Mouse (Mus musculus): Measurements from ENCODE around the gene Cenpp. TPM values are rescaled to one million over a fixed set of nuclear protein-coding genes. Genes with fewer than 3 reads are reported as not detected.

Gene Cenpp
- polyA plus RNA-seq, 1 experiment from 2014 or later = 34.1 TPM

DNA sequence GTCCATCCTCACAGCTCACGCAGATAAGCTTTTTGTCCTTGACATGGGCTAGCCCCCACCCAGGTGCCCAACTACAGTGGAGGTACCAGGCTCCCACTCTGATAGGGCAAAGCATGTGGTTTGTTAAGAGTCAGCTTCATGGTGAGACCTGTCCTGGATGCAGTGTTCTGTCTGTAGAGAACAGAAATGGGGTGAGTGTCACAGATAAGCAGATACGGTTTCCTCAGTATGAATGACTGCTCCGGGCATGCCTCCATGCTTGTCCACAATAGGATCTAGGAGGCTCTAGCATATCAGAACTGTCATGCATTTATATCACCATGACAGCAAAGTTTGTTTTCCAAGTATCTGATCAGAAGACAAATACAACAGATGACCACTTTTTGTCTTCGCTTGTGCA, 186.7 kb downstream of the Cenpp start:
- no peak overlapping the region for H3K4me2 ChIP-seq (replicated peaks; ENCODE audit: low read depth, low read length)
- no peaks in the 10 kb centered on the region for H3K27me3 ChIP-seq (ENCODE audit: control insufficient read depth, insufficient read depth, low read length)
- H3K4me3 ChIP-seq (ENCODE audit: low read length) = no peak overlapping the region
- no peak overlapping the region for H3K27ac ChIP-seq (ENCODE audit: low read depth, low read length)
- H3K4me1 ChIP-seq (ENCODE audit: control insufficient read depth, insufficient read depth, low read length) = no peaks in the 10 kb centered on the region
- ATAC-seq (ENCODE audit: low FRiP score, low TSS enrichment) = no peak
- 95% methylated on average over 4 of the region's 4 CpGs for WGBS
- no peaks in the 10 kb centered on the region for H3K9me3 ChIP-seq (ENCODE audit: control insufficient read depth, low read length)
- peaks cover 42% of the 10 kb centered on the region for H3K36me3 ChIP-seq (ENCODE audit: control insufficient read depth, insufficient read depth, low read length)
- no peak overlapping the region for H3K9ac ChIP-seq (ENCODE audit: low read depth, low read length)

DNA sequence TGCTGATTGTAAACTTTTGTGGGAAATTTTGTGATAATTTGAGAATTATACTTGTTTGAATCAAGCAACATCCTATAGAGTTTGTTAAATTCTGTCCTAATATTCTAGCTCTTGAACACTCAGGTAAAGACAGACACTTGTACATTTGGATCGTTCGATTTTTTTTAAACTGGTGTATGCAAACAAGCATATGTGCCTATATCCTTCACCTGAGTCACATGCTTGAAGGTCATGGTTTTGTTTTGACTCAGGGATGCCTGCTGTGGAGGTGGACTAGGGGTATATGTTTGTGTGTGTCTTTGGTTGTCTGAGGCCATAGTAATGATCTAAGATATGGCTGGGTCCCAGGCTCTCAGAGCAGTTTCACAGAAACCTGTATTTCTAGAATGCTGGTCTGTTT, 189.7 kb downstream of the Cenpp start:
- Histone ChIP-seq H3K4me1 (ENCODE audit: control insufficient read depth, insufficient read depth, low read length) (no peaks in the 10 kb centered on the region), H3K9ac (ENCODE audit: low read depth, low read length) (no peak overlapping the region), H3K4me3 (ENCODE audit: low read length) (no peak overlapping the region), H3K9me3 (ENCODE audit: control insufficient read depth, low read length) (no peaks in the 10 kb centered on the region), H3K27ac (ENCODE audit: low read depth, low read length) (no peak overlapping the region), H3K36me3 (ENCODE audit: control insufficient read depth, insufficient read depth, low read length) (peaks cover 55% of the 10 kb centered on the region), H3K27me3 (ENCODE audit: control insufficient read depth, insufficient read depth, low read length) (no peaks in the 10 kb centered on the region), H3K4me2 (replicated peaks; ENCODE audit: low read depth, low read length) (no peak overlapping the region)
- WGBS = 98% methylated on average over 2 of the region's 2 CpGs
- ATAC-seq (ENCODE audit: low FRiP score, low TSS enrichment) = no peak

DNA sequence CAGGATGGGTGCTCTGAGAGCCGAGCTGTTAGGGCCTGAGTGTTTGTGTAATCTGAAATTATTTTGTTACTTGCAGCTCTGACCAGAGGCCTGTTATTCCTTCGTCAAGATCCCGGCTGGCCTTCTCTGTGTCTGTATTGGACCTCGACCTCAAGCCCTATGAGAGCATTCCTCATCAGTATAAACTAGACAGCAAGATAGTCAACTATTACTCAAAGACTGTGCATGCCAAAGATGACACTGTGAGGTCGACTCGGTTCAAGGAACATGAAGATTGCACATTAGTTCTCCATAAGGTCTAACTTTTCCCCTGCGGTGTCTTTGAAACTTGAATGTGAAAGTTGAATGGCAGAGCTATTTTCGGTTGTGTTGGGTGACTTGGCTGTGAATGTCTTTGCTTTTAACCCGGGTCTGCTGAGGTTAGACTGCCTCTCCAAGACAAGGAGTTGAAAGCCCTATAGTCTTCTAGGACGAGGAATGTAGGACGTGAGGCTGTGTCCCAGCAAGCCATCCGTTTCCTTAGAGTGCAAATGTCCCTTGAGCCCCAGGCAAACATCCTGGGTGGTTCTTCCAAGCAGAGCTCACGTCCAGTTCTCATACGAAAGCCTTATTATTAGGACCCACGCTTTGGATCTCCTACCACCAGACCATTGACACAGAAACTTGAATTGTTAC, 191.0 kb downstream of the Cenpp start:
- ATAC-seq (ENCODE audit: low FRiP score, low TSS enrichment) = no peak
- WGBS = 88% methylated on average over 15 of the region's 15 CpGs
- H3K36me3 ChIP-seq (ENCODE audit: control insufficient read depth, insufficient read depth, low read length) = peaks cover 64% of the 10 kb centered on the region
- H3K4me3 ChIP-seq (ENCODE audit: low read length) = no peak overlapping the region
- no peaks in the 10 kb centered on the region for H3K4me1 ChIP-seq (ENCODE audit: control insufficient read depth, insufficient read depth, low read length)
- no peak overlapping the region for H3K27ac ChIP-seq (ENCODE audit: low read depth, low read length)
- H3K9me3 ChIP-seq (ENCODE audit: control insufficient read depth, low read length) = no peaks in the 10 kb centered on the region
- no peak overlapping the region for H3K9ac ChIP-seq (ENCODE audit: low read depth, low read length)
- no peak overlapping the region for H3K4me2 ChIP-seq (replicated peaks; ENCODE audit: low read depth, low read length)
- no peaks in the 10 kb centered on the region for H3K27me3 ChIP-seq (ENCODE audit: control insufficient read depth, insufficient read depth, low read length)

DNA sequence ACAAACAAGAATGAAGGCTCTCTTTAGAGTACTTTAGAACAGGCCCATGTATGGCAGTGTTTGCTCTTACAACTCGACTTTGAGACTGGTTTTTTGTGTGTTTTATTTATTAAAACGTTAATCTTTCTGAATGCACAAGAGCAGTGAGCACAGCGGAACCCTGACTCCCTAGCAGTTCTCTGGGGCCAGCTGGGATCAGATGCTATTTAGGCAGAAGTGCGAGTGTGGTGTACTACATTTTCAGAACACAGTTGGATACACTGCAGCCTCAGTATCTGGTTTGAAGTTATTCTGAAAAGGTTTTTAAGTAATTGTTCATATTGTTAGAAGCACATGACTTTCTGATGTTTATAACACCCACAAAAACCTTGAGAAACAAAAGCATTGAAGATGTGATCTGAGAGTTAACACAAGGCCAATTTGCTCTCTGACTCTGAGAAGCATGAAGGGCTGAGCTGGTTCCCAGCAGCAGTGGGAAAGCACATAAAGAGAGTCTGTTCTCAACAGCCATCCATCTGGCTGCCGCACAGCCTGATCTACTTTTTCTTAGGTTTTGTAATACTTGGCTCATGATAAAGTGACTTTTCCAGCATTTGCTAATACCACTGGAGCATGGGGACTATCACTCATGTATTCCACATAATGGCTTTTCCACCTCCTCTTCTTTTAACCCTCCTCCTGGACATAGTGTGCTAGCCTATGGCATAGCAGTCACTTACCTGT, 191.7 kb downstream of the Cenpp start:
- ATAC-seq (ENCODE audit: low FRiP score, low TSS enrichment) = no peak
- no peaks in the 10 kb centered on the region for H3K4me1 ChIP-seq (ENCODE audit: control insufficient read depth, insufficient read depth, low read length)
- no peak overlapping the region for H3K27ac ChIP-seq (ENCODE audit: low read depth, low read length)
- peaks cover 63% of the 10 kb centered on the region for H3K36me3 ChIP-seq (ENCODE audit: control insufficient read depth, insufficient read depth, low read length)
- H3K9ac ChIP-seq (ENCODE audit: low read depth, low read length) = no peak overlapping the region
- H3K4me3 ChIP-seq (ENCODE audit: low read length) = no peak overlapping the region
- WGBS = 73% methylated on average over 5 of the region's 5 CpGs
- no peak overlapping the region for H3K4me2 ChIP-seq (replicated peaks; ENCODE audit: low read depth, low read length)
- H3K9me3 ChIP-seq (ENCODE audit: control insufficient read depth, low read length) = no peaks in the 10 kb centered on the region
- no peaks in the 10 kb centered on the region for H3K27me3 ChIP-seq (ENCODE audit: control insufficient read depth, insufficient read depth, low read length)

DNA sequence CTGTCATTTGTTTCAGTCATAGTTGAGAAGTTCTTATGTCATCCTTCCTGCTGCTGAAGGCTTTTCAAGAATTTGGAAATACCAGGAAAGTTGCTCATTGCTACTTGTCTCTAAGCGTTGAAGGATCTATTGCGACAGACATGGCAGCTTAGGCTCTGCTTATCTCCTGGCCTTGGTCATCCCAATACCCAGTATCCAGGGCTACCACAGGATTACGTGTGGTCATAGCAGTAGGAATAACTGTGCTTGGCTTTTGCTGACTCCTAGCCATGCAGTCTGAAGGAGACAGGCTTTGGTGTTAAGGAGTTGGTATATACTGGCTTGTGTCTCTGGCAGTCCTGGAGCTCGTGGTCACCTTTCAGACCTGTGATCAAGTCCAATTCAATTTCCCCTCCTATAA, 192.3 kb downstream of the Cenpp start:
- Histone ChIP-seq H3K27ac (ENCODE audit: low read depth, low read length) (no peak overlapping the region), H3K4me1 (ENCODE audit: control insufficient read depth, insufficient read depth, low read length) (no peaks in the 10 kb centered on the region), H3K36me3 (ENCODE audit: control insufficient read depth, insufficient read depth, low read length) (peaks cover 58% of the 10 kb centered on the region), H3K4me3 (ENCODE audit: low read length) (no peak overlapping the region), H3K4me2 (replicated peaks; ENCODE audit: low read depth, low read length) (no peak overlapping the region), H3K27me3 (ENCODE audit: control insufficient read depth, insufficient read depth, low read length) (no peaks in the 10 kb centered on the region), H3K9me3 (ENCODE audit: control insufficient read depth, low read length) (no peaks in the 10 kb centered on the region), H3K9ac (ENCODE audit: low read depth, low read length) (no peak overlapping the region)
- WGBS = 91% methylated on average over 4 of the region's 4 CpGs
- ATAC-seq (ENCODE audit: low FRiP score, low TSS enrichment) = no peak

DNA sequence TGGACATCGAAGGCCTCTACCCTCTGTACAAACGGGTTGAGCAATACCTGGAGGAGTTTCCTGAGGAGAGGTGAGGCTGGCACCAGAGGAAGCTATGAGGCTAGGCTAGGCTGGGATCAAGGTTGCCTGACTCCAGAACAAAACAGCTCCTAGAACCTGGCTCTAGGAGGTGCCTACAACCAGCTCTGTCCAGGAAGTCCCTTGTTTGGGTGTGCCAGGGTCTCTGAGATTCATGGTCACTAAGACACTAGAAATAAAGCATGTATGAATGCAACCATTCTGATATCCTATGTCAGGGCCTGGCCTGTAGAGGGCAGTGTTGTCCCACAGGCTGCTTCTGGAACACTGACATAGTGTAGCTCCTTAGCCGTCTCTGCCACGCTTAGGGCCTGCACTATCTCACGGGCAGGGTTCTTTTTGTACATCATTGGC, 203.3 kb downstream of the Cenpp start:
- H3K4me3 ChIP-seq (ENCODE audit: low read length) = no peak overlapping the region
- H3K36me3 ChIP-seq (ENCODE audit: control insufficient read depth, insufficient read depth, low read length) = peaks cover 42% of the 10 kb centered on the region; the same call in 1 of the 2 replicates
- H3K9me3 ChIP-seq (ENCODE audit: control insufficient read depth, low read length) = no peaks in the 10 kb centered on the region
- no peak overlapping the region for H3K27ac ChIP-seq (ENCODE audit: low read depth, low read length)
- no peak overlapping the region for H3K4me2 ChIP-seq (replicated peaks; ENCODE audit: low read depth, low read length)
- H3K4me1 ChIP-seq (ENCODE audit: control insufficient read depth, insufficient read depth, low read length) = no peaks in the 10 kb centered on the region
- WGBS = 49% methylated on average over 5 of the region's 5 CpGs
- no peaks in the 10 kb centered on the region for H3K27me3 ChIP-seq (ENCODE audit: control insufficient read depth, insufficient read depth, low read length)
- peak; percentile 72 for ATAC-seq (ENCODE audit: low FRiP score, low TSS enrichment)
- no peak overlapping the region for H3K9ac ChIP-seq (ENCODE audit: low read depth, low read length)

DNA sequence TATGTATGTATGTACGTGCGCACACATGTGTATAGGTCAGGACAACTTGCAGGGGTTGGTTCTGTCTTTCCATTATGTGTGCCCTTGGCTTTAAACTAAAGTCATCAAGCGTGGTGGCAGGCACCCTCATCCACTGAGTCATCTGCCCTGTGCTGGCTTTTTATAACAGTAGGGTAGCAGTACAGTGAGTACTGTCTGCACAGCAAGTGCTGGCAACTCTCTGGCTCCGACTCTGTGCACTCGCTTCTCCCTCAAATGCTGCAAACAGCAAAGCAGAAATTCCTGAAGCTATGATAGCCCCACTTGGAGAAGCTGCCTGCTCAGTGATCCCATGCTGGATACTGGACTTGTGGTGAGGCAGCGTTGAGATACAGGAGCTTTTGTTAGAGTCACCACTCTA, 208.1 kb downstream of the Cenpp start:
- Histone ChIP-seq H3K27ac (ENCODE audit: low read depth, low read length) (no peak overlapping the region), H3K27me3 (ENCODE audit: control insufficient read depth, insufficient read depth, low read length) (no peaks in the 10 kb centered on the region), H3K4me3 (ENCODE audit: low read length) (no peak overlapping the region), H3K9ac (ENCODE audit: low read depth, low read length) (no peak overlapping the region), H3K4me2 (replicated peaks; ENCODE audit: low read depth, low read length) (no peak overlapping the region), H3K36me3 (ENCODE audit: control insufficient read depth, insufficient read depth, low read length) (peaks cover 32% of the 10 kb centered on the region), H3K4me1 (ENCODE audit: control insufficient read depth, insufficient read depth, low read length) (no peaks in the 10 kb centered on the region), H3K9me3 (ENCODE audit: control insufficient read depth, low read length) (no peaks in the 10 kb centered on the region)
- 94% methylated on average over 6 of the region's 6 CpGs for WGBS
- no peak for ATAC-seq (ENCODE audit: low FRiP score, low TSS enrichment)

DNA sequence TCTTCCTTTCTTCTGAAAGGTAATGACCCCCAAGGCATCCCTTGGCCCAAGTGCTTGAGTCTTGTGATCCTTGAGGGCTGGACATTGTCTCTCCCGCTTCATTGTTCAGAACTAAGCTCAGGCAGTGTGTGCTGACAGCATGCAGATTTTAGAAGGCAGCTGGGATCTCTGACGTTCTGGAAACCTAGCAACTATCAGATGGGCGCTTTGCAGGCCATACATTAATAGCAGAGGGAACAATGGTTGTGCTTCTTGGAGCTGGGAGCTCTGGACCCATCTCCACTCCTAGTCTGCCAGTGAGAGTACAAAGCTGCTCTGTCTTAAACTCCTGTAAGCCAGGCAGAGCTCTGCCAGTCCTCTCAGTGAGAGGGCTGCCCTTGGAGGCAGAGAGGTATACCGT, 216.4 kb downstream of the Cenpp start:
- peaks cover 34% of the 10 kb centered on the region for H3K36me3 ChIP-seq (ENCODE audit: control insufficient read depth, insufficient read depth, low read length)
- no peak for ATAC-seq (ENCODE audit: low FRiP score, low TSS enrichment)
- H3K27ac ChIP-seq (ENCODE audit: low read depth, low read length) = no peak overlapping the region
- H3K4me3 ChIP-seq (ENCODE audit: low read length) = no peak overlapping the region
- H3K27me3 ChIP-seq (ENCODE audit: control insufficient read depth, insufficient read depth, low read length) = no peaks in the 10 kb centered on the region
- H3K4me1 ChIP-seq (ENCODE audit: control insufficient read depth, insufficient read depth, low read length) = no peaks in the 10 kb centered on the region
- H3K4me2 ChIP-seq (replicated peaks; ENCODE audit: low read depth, low read length) = no peak overlapping the region
- no peak overlapping the region for H3K9ac ChIP-seq (ENCODE audit: low read depth, low read length)
- 90% methylated on average over 4 of the region's 4 CpGs for WGBS
- H3K9me3 ChIP-seq (ENCODE audit: control insufficient read depth, low read length) = no peaks in the 10 kb centered on the region

DNA sequence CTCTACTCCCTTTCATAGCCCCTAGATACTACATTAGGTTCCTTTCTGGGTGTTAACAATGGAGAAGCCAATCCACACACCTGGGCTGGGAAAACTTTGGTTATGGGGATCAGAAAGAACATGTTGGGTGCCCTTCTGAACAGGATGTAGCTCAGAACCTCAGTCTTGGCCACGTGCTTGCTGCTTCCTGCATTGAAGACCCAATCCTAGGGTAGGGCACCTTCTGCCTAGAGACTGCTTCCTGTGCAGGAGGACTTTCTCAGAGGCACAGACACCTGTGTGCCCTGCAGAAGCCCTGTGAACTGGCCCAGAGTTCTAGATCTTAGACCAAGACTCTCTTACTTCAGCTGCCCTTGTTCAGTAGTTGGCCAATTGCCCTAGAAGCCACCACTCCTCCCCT, 216.8 kb downstream of the Cenpp start:
- Histone ChIP-seq H3K4me2 (replicated peaks; ENCODE audit: low read depth, low read length) (no peak overlapping the region), H3K27ac (ENCODE audit: low read depth, low read length) (no peak overlapping the region), H3K27me3 (ENCODE audit: control insufficient read depth, insufficient read depth, low read length) (no peaks in the 10 kb centered on the region), H3K9me3 (ENCODE audit: control insufficient read depth, low read length) (no peaks in the 10 kb centered on the region), H3K36me3 (ENCODE audit: control insufficient read depth, insufficient read depth, low read length) (peaks cover 34% of the 10 kb centered on the region), H3K4me3 (ENCODE audit: low read length) (no peak overlapping the region), H3K4me1 (ENCODE audit: control insufficient read depth, insufficient read depth, low read length) (no peaks in the 10 kb centered on the region), H3K9ac (ENCODE audit: low read depth, low read length) (no peak overlapping the region)
- 90% methylated on average over 1 of the region's 1 CpGs for WGBS
- no peak for ATAC-seq (ENCODE audit: low FRiP score, low TSS enrichment)

Measured in kidney, embryonic 14.5 days (tissue).